Mouse (Mus musculus): ENCODE measurements around the gene Lpcat3.
A peak's percentile ranks its signal among the peaks of the same experiment; 100 is the strongest.
"Not testable (repeated sequence)": the region's sequence is repeated elsewhere in the genome, so short reads cannot be mapped to it uniquely, and the experiment has no call there.

Gene Lpcat3

GRCm38 (mm10) chr6:124679486-124679885 is 16.7 kb downstream of the Lpcat3 start:
- DNase-seq, result no peak

GRCm38 (mm10) chr6:124682291-124682690 is 19.5 kb downstream of the Lpcat3 start:
- DNase-seq, result not testable (repeated sequence)

- no peak for DNase-seq
These were observed 21.0 kb downstream of the Lpcat3 start for GRCm38 (mm10) chr6:124683591-124684417.

- DNase-seq, result no peak
These were observed 23.0 kb downstream of the Lpcat3 start for GRCm38 (mm10) chr6:124685606-124686386.

- not testable (repeated sequence) for DNase-seq
These were observed 23.8 kb downstream of the Lpcat3 start for GRCm38 (mm10) chr6:124686644-124687043.

GRCm38 (mm10) chr6:124688151-124688758 is 25.4 kb downstream of the Lpcat3 start:
- no peak for DNase-seq

GRCm38 (mm10) chr6:124689011-124689410 is 26.2 kb downstream of the Lpcat3 start:
- DNase-seq, result no peak

GRCm38 (mm10) chr6:124690517-124690916 is 27.7 kb downstream of the Lpcat3 start:
- DNase-seq, result no peak

- DNase-seq, result no peak
These were observed 30.6 kb downstream of the Lpcat3 start for GRCm38 (mm10) chr6:124693243-124693981.

- DNase-seq, result peak; percentile 38
These were observed 31.5 kb downstream of the Lpcat3 start for GRCm38 (mm10) chr6:124694166-124694955.

GRCm38 (mm10) chr6:124696441-124697150 is 33.8 kb downstream of the Lpcat3 start:
- DNase-seq, result no peak

- no peak for DNase-seq
These were observed 35.9 kb downstream of the Lpcat3 start for GRCm38 (mm10) chr6:124698751-124699150.

- DNase-seq, result no peak
These were observed 36.5 kb downstream of the Lpcat3 start for GRCm38 (mm10) chr6:124699366-124699765.

GRCm38 (mm10) chr6:124699962-124700610 is 37.3 kb downstream of the Lpcat3 start:
- peak; percentile 51 for DNase-seq

- no peak for DNase-seq
These were observed 38.5 kb downstream of the Lpcat3 start for GRCm38 (mm10) chr6:124701338-124701737.

GRCm38 (mm10) chr6:124702102-124702783 is 39.4 kb downstream of the Lpcat3 start:
- no peak for DNase-seq

GRCm38 (mm10) chr6:124702784-124703103 is 39.9 kb downstream of the Lpcat3 start:
- DNase-seq, result peak; percentile 51

GRCm38 (mm10) chr6:124703789-124704188 is 41.0 kb downstream of the Lpcat3 start:
- no peak for DNase-seq

GRCm38 (mm10) chr6:124704417-124704816 is 41.6 kb downstream of the Lpcat3 start:
- no peak for DNase-seq

- DNase-seq, result no peak
These were observed 43.3 kb downstream of the Lpcat3 start for GRCm38 (mm10) chr6:124706061-124706627.

All from right cerebral cortex, postnatal 25 days (tissue).